Mouse (Mus musculus) macrophage (primary cell): ENCODE data around the gene Atp6v1g2. TPM values are rescaled to one million over a fixed set of nuclear protein-coding genes. Genes with fewer than 3 reads are reported as not detected.

Source experiments
- H3K27ac ChIP-seq: fragments of 350-480 bp; formaldehyde crosslinking; 2 replicates; pipeline ENCODE4 v1.9.0; 2021
- H3K36me3 ChIP-seq: fragments of 350-480 bp; formaldehyde crosslinking; 2 replicates; pipeline ENCODE4 v1.9.0; 2021; ENCODE audit errors: inconsistent target
- H3K4me3 ChIP-seq: fragments of 350-480 bp; formaldehyde crosslinking; 2 replicates; pipeline ENCODE4 v1.9.0; 2021; ENCODE audit errors: inconsistent target
- H3K79me2 ChIP-seq: fragments of 350-480 bp; formaldehyde crosslinking; 2 replicates; pipeline ENCODE4 v1.9.0; 2021; ENCODE audit errors: inconsistent target
- WGBS: methylation state at CpG from one replicate; pipeline ENCODE4 v1.1.7; 2026; ENCODE audit warnings: inconsistent platforms; ENCODE audit not compliant: missing documents; 5-methylcytosine and 5-hydroxymethylcytosine counted together
- polyA plus RNA-seq: library from polyadenylated mRNA; stranded (reverse); fragments of 250-400 nt; gene quantifications from 3 replicates; pipeline ENCODE4 v1.2.4, GENCODE M21; 2018; ENCODE audit warnings: inconsistent platforms

Gene Atp6v1g2
- polyA plus RNA-seq, 1 experiment from 2014 or later, result 12.5 TPM

GRCm38 (mm10) chr17:35218516-35219193 is 14.8 kb upstream of the Atp6v1g2 start:
- Histone ChIP-seq H3K27ac (peak overlapping the region; percentile 94), H3K4me3 (peak overlapping the region; percentile 14), H3K79me2 (peaks cover 29% of the 10 kb centered on the region; the same call in 1 of the 2 replicates), H3K36me3 (no peaks in the 10 kb centered on the region)
- WGBS, result 4% methylated on average over 18 of the region's 18 CpGs

GRCm38 (mm10) chr17:35219601-35220041 is 13.8 kb upstream of the Atp6v1g2 start:
- Histone ChIP-seq H3K4me3 (no peak overlapping the region), H3K27ac (peak overlapping the region; percentile 94), H3K79me2 (peaks cover 38% of the 10 kb centered on the region), H3K36me3 (no peaks in the 10 kb centered on the region)
- WGBS, result 0% methylated on average over 6 of the region's 6 CpGs

- H3K27ac ChIP-seq, result peak within 1 kb of the TSS; percentile 94
- 53% methylated on average over 26 of the region's 28 CpGs for WGBS
- H3K36me3 ChIP-seq, result no peaks in the 10 kb centered on the region
- H3K4me3 ChIP-seq, result no peak within 1 kb of the TSS
- peaks cover 46% of the 10 kb centered on the region for H3K79me2 ChIP-seq
Observed at GRCm38 (mm10) chr17:35220156-35220952, 13.1 kb upstream of the Atp6v1g2 start, which contains the start of gene Gm16181. TSS of gene Gm16181 (plus strand) at chr17:35220834.

- H3K27ac ChIP-seq, result peak overlapping the region; percentile 68
- H3K36me3 ChIP-seq, result 0 out of 2 replicates have a peak, but pooled peaks cover 1% of the 10 kb centered on the region
- H3K79me2 ChIP-seq, result peaks cover 65% of the 10 kb centered on the region
- H3K4me3 ChIP-seq, result no peak overlapping the region
- WGBS, result 26% methylated on average over 6 of the region's 6 CpGs
Observed at GRCm38 (mm10) chr17:35222299-35222698, 11.2 kb upstream of the Atp6v1g2 start.

GRCm38 (mm10) chr17:35224641-35225040 is 8.8 kb upstream of the Atp6v1g2 start:
- H3K27ac ChIP-seq, result no peak overlapping the region
- H3K4me3 ChIP-seq, result no peak overlapping the region
- peaks cover 25% of the 10 kb centered on the region for H3K36me3 ChIP-seq
- WGBS, result 97% methylated on average over 4 of the region's 4 CpGs
- peaks cover 88% of the 10 kb centered on the region for H3K79me2 ChIP-seq

GRCm38 (mm10) chr17:35225456-35225855 is 8.0 kb upstream of the Atp6v1g2 start:
- 88% methylated on average over 5 of the region's 5 CpGs for WGBS
- Histone ChIP-seq H3K79me2 (peaks cover 97% of the 10 kb centered on the region), H3K36me3 (peaks cover 30% of the 10 kb centered on the region), H3K4me3 (no peak overlapping the region), H3K27ac (no peak overlapping the region)

GRCm38 (mm10) chr17:35226561-35227046 is 6.9 kb upstream of the Atp6v1g2 start:
- Histone ChIP-seq H3K36me3 (peaks cover 30% of the 10 kb centered on the region), H3K27ac (no peak overlapping the region), H3K4me3 (no peak overlapping the region), H3K79me2 (peaks cover 99% of the 10 kb centered on the region)
- 81% methylated on average over 14 of the region's 14 CpGs for WGBS

GRCm38 (mm10) chr17:35231022-35231421 is 2.4 kb upstream of the Atp6v1g2 start:
- 49% methylated on average over 10 of the region's 10 CpGs for WGBS

GRCm38 (mm10) chr17:35232043-35232442 is 1.4 kb upstream of the Atp6v1g2 start:
- peaks cover 61% of the 10 kb centered on the region for H3K79me2 ChIP-seq
- H3K27ac ChIP-seq, result peak overlapping the region; percentile 91
- 0 out of 2 replicates have a peak overlapping the region, but pooled peaks have one; percentile 55 for H3K4me3 ChIP-seq
- 6% methylated on average over 12 of the region's 12 CpGs for WGBS
- H3K36me3 ChIP-seq, result peaks cover 30% of the 10 kb centered on the region

More at GRCm38 (mm10) chr17:35231022-35231421, 2.4 kb upstream of the Atp6v1g2 start:
- Histone ChIP-seq H3K27ac (0 out of 2 replicates have a peak overlapping the region, but pooled peaks have one; percentile 5), H3K4me3 (no peak overlapping the region), H3K79me2 (peaks cover 72% of the 10 kb centered on the region), H3K36me3 (peaks cover 30% of the 10 kb centered on the region)

- H3K27ac ChIP-seq, result peak overlapping the region; percentile 91
- peaks cover 55% of the 10 kb centered on the region for H3K79me2 ChIP-seq
- H3K36me3 ChIP-seq, result peaks cover 25% of the 10 kb centered on the region
- 16% methylated on average over 5 of the region's 5 CpGs for WGBS
- H3K4me3 ChIP-seq, result peak overlapping the region; percentile 55
Observed at GRCm38 (mm10) chr17:35232659-35233058, 801 bp upstream of the Atp6v1g2 start.

GRCm38 (mm10) chr17:35234090-35234489 is 630 bp downstream of the Atp6v1g2 start:
- peak overlapping the region; percentile 55 for H3K4me3 ChIP-seq
- peaks cover 41% of the 10 kb centered on the region for H3K79me2 ChIP-seq
- WGBS, result 50% methylated on average over 7 of the region's 7 CpGs
- peak overlapping the region; percentile 91 for H3K27ac ChIP-seq
- H3K36me3 ChIP-seq, result peaks cover 11% of the 10 kb centered on the region

- 13% methylated on average over 29 of the region's 31 CpGs for WGBS
- peaks cover 3% of the 10 kb centered on the region for H3K36me3 ChIP-seq
Observed at GRCm38 (mm10) chr17:35234903-35235302, 1.4 kb downstream of the Atp6v1g2 start.

GRCm38 (mm10) chr17:35235614-35236389 is 2.3 kb downstream of the Atp6v1g2 start, which contains the start of gene Nfkbil1:
TSS of gene Nfkbil1 (minus strand) at chr17:35235792.
- Histone ChIP-seq H3K4me3 (peak within 1 kb of the TSS; percentile 55), H3K27ac (peak within 1 kb of the TSS; percentile 91), H3K79me2 (peaks cover 24% of the 10 kb centered on the region), H3K36me3 (no peaks in the 10 kb centered on the region; the same call in 1 of the 2 replicates)
- under 1% methylated on average over 35 of the region's 35 CpGs for WGBS

More at GRCm38 (mm10) chr17:35234903-35235302, 1.4 kb downstream of the Atp6v1g2 start:
- Histone ChIP-seq H3K4me3 (peak overlapping the region; percentile 55), H3K27ac (peak overlapping the region; percentile 91), H3K79me2 (peaks cover 33% of the 10 kb centered on the region)

GRCm38 (mm10) chr17:35236390-35236746 is 2.9 kb downstream of the Atp6v1g2 start:
- H3K4me3 ChIP-seq, result peak overlapping the region; percentile 55
- H3K27ac ChIP-seq, result peak overlapping the region; percentile 91
- peaks cover 18% of the 10 kb centered on the region for H3K79me2 ChIP-seq
- 4% methylated on average over 18 of the region's 18 CpGs for WGBS
- no peaks in the 10 kb centered on the region for H3K36me3 ChIP-seq
